Mouse (Mus musculus): ENCODE results near the gene Nucb1. TPM values are rescaled to one million over a fixed set of nuclear protein-coding genes. Genes with fewer than 3 reads are reported as not detected.
"Not testable (repeated sequence)": the region's sequence is repeated elsewhere in the genome, so short reads cannot be mapped to it uniquely, and the experiment has no call there.

The Nucb1 gene
- polyA plus RNA-seq, 1 experiment from 2014 or later: 118 TPM

- Histone ChIP-seq H3K36me3 (replicated peaks) (0 out of 2 replicates have a peak, but pooled peaks cover 6% of the 10 kb centered on the region), H3K9me3 (replicated peaks) (no peaks in the 10 kb centered on the region), H3K4me1 (replicated peaks) (peaks cover 33% of the 10 kb centered on the region), H3K9ac (no peak overlapping the region), H3K4me3 (replicated peaks) (no peak overlapping the region), H3K27ac (replicated peaks) (no peak overlapping the region), H3K27me3 (no peaks in the 10 kb centered on the region), H3K4me2 (no peak overlapping the region)
- no peak for ATAC-seq (ENCODE audit: insufficient read depth)
- WGBS (ENCODE audit: insufficient replicate concordance): 26% methylated on average over 1 of the region's 1 CpGs
Observed at GRCm38 (mm10) chr7:45476453-45476852, 33.8 kb downstream of the Nucb1 start.

GRCm38 (mm10) chr7:45475291-45475969 is 34.8 kb downstream of the Nucb1 start:
- Histone ChIP-seq H3K36me3 (replicated peaks) (0 out of 2 replicates have a peak, but pooled peaks cover 6% of the 10 kb centered on the region), H3K4me2 (peak overlapping the region; percentile 62), H3K27me3 (no peaks in the 10 kb centered on the region), H3K9ac (peak overlapping the region; percentile 39; the same call in 1 of the 2 replicates), H3K27ac (replicated peaks) (peak overlapping the region; percentile 69), H3K4me1 (replicated peaks) (peaks cover 42% of the 10 kb centered on the region), H3K4me3 (replicated peaks) (peak overlapping the region; percentile 34), H3K9me3 (replicated peaks) (no peaks in the 10 kb centered on the region)
- ATAC-seq (ENCODE audit: insufficient read depth): peak; percentile 59
- 42% methylated on average over 16 of the region's 16 CpGs for WGBS (ENCODE audit: insufficient replicate concordance)

GRCm38 (mm10) chr7:45470869-45471268 is 39.3 kb downstream of the Nucb1 start:
- 0 out of 2 replicates have a peak overlapping the region, but pooled peaks have one; percentile 4 for H3K27ac ChIP-seq (replicated peaks)
- ATAC-seq (ENCODE audit: insufficient read depth): no peak
- no peak overlapping the region for H3K4me3 ChIP-seq (replicated peaks)
- peaks cover 43% of the 10 kb centered on the region for H3K4me1 ChIP-seq (replicated peaks)
- H3K4me2 ChIP-seq: no peak overlapping the region
- no peaks in the 10 kb centered on the region for H3K9me3 ChIP-seq (replicated peaks)
- H3K9ac ChIP-seq: no peak overlapping the region
- H3K36me3 ChIP-seq (replicated peaks): no peaks in the 10 kb centered on the region
- H3K27me3 ChIP-seq: no peaks in the 10 kb centered on the region
- 7% methylated on average over 3 of the region's 3 CpGs for WGBS (ENCODE audit: insufficient replicate concordance)

GRCm38 (mm10) chr7:45467090-45467670 is 43.0 kb downstream of the Nucb1 start:
- Histone ChIP-seq H3K4me1 (replicated peaks) (peaks cover 52% of the 10 kb centered on the region), H3K4me3 (replicated peaks) (peak overlapping the region; percentile 86), H3K9me3 (replicated peaks) (no peaks in the 10 kb centered on the region), H3K27me3 (no peaks in the 10 kb centered on the region), H3K36me3 (replicated peaks) (peaks cover 34% of the 10 kb centered on the region), H3K9ac (peak overlapping the region; percentile 47), H3K27ac (replicated peaks) (no peak overlapping the region), H3K4me2 (peak overlapping the region; percentile 99)
- WGBS (ENCODE audit: insufficient replicate concordance): 43% methylated on average over 7 of the region's 7 CpGs
- ATAC-seq (ENCODE audit: insufficient read depth): 0 out of 2 replicates have a peak, but pooled peaks have one; percentile 3

- no peaks in the 10 kb centered on the region for H3K9me3 ChIP-seq (replicated peaks)
- peak; percentile 73 for ATAC-seq (ENCODE audit: insufficient read depth)
- H3K4me2 ChIP-seq: peak within 1 kb of the TSS; percentile 99
- H3K27ac ChIP-seq (replicated peaks): peak within 1 kb of the TSS; percentile 82
- H3K4me1 ChIP-seq (replicated peaks): peaks cover 55% of the 10 kb centered on the region
- H3K36me3 ChIP-seq (replicated peaks): peaks cover 41% of the 10 kb centered on the region
- under 1% methylated on average over 57 of the region's 58 CpGs for WGBS (ENCODE audit: insufficient replicate concordance)
- no peaks in the 10 kb centered on the region for H3K27me3 ChIP-seq
- peak within 1 kb of the TSS; percentile 86 for H3K4me3 ChIP-seq (replicated peaks)
- H3K9ac ChIP-seq: peak within 1 kb of the TSS; percentile 92
Observed at GRCm38 (mm10) chr7:45466283-45467089, 43.7 kb downstream of the Nucb1 start, which contains the start of gene Bax. Bax (minus strand) TSS chr7:45466898.

GRCm38 (mm10) chr7:45465549-45465948 is 44.7 kb downstream of the Nucb1 start:
- no peaks in the 10 kb centered on the region for H3K27me3 ChIP-seq
- H3K9me3 ChIP-seq (replicated peaks): no peaks in the 10 kb centered on the region
- H3K36me3 ChIP-seq (replicated peaks): peaks cover 42% of the 10 kb centered on the region
- H3K4me3 ChIP-seq (replicated peaks): peak overlapping the region; percentile 86
- peak overlapping the region; percentile 92; the same call in 1 of the 2 replicates for H3K9ac ChIP-seq
- peaks cover 56% of the 10 kb centered on the region for H3K4me1 ChIP-seq (replicated peaks)
- 72% methylated on average over 9 of the region's 9 CpGs for WGBS (ENCODE audit: insufficient replicate concordance)
- peak overlapping the region; percentile 82; the same call in 1 of the 2 replicates for H3K27ac ChIP-seq (replicated peaks)
- H3K4me2 ChIP-seq: peak overlapping the region; percentile 99
- ATAC-seq (ENCODE audit: insufficient read depth): no peak

GRCm38 (mm10) chr7:45465112-45465511 is 45.1 kb downstream of the Nucb1 start:
- H3K9ac ChIP-seq: no peak overlapping the region
- no peaks in the 10 kb centered on the region for H3K9me3 ChIP-seq (replicated peaks)
- H3K4me3 ChIP-seq (replicated peaks): peak overlapping the region; percentile 86; the same call in 1 of the 2 replicates
- peak overlapping the region; percentile 99 for H3K4me2 ChIP-seq
- ATAC-seq (ENCODE audit: insufficient read depth): no peak
- H3K27me3 ChIP-seq: no peaks in the 10 kb centered on the region
- peaks cover 42% of the 10 kb centered on the region for H3K36me3 ChIP-seq (replicated peaks)
- 85% methylated on average over 12 of the region's 12 CpGs for WGBS (ENCODE audit: insufficient replicate concordance)
- 0 out of 2 replicates have a peak overlapping the region, but pooled peaks have one; percentile 9 for H3K27ac ChIP-seq (replicated peaks)
- H3K4me1 ChIP-seq (replicated peaks): peaks cover 58% of the 10 kb centered on the region

GRCm38 (mm10) chr7:45463987-45464778 is 46.0 kb downstream of the Nucb1 start:
- H3K9ac ChIP-seq: no peak overlapping the region
- no peaks in the 10 kb centered on the region for H3K27me3 ChIP-seq
- H3K27ac ChIP-seq (replicated peaks): 0 out of 2 replicates have a peak overlapping the region, but pooled peaks have one; percentile 12
- H3K36me3 ChIP-seq (replicated peaks): peaks cover 42% of the 10 kb centered on the region
- WGBS (ENCODE audit: insufficient replicate concordance): 81% methylated on average over 7 of the region's 7 CpGs
- no peaks in the 10 kb centered on the region for H3K9me3 ChIP-seq (replicated peaks)
- no peak overlapping the region for H3K4me3 ChIP-seq (replicated peaks)
- peaks cover 61% of the 10 kb centered on the region for H3K4me1 ChIP-seq (replicated peaks)
- ATAC-seq (ENCODE audit: insufficient read depth): no peak
- H3K4me2 ChIP-seq: no peak overlapping the region

GRCm38 (mm10) chr7:45462868-45463267 is 47.3 kb downstream of the Nucb1 start:
- H3K36me3 ChIP-seq (replicated peaks): peaks cover 52% of the 10 kb centered on the region
- H3K4me2 ChIP-seq; H3K27ac ChIP-seq (replicated peaks); H3K9me3 ChIP-seq (replicated peaks); ATAC-seq (ENCODE audit: insufficient read depth); H3K27me3 ChIP-seq; H3K9ac ChIP-seq; H3K4me3 ChIP-seq (replicated peaks): not testable (repeated sequence)
- H3K4me1 ChIP-seq (replicated peaks): peaks cover 69% of the 10 kb centered on the region
- 69% methylated on average over 4 of the region's 4 CpGs for WGBS (ENCODE audit: insufficient replicate concordance)

GRCm38 (mm10) chr7:45462325-45462724 is 47.9 kb downstream of the Nucb1 start:
- peaks cover 57% of the 10 kb centered on the region for H3K36me3 ChIP-seq (replicated peaks)
- ATAC-seq (ENCODE audit: insufficient read depth): no peak
- no peak overlapping the region for H3K9ac ChIP-seq
- H3K9me3 ChIP-seq (replicated peaks): no peaks in the 10 kb centered on the region
- 84% methylated on average over 4 of the region's 4 CpGs for WGBS (ENCODE audit: insufficient replicate concordance)
- H3K4me1 ChIP-seq (replicated peaks): peaks cover 72% of the 10 kb centered on the region
- H3K27me3 ChIP-seq: no peaks in the 10 kb centered on the region
- no peak overlapping the region for H3K4me3 ChIP-seq (replicated peaks)
- peak overlapping the region; percentile 97 for H3K27ac ChIP-seq (replicated peaks)
- no peak overlapping the region for H3K4me2 ChIP-seq

Data from liver, embryonic 15.5 days (tissue).